Mouse (Mus musculus) intestine, embryonic 15.5 days (tissue): ENCODE data around the gene Fuz. TPM values are rescaled to one million over a fixed set of nuclear protein-coding genes. Genes with fewer than 3 reads are reported as not detected.

ENCODE experiments used
- ATAC-seq: fragments of 200-750 bp; cut with Nextera tagmentation; 2 replicates; pipeline ENCODE4 v1.8.0; 2017; ENCODE audit warnings: moderate TSS enrichment, moderate library complexity
- H3K27ac ChIP-seq: fragments of 300-500 bp; sonication (generic); 2 replicates; pipeline ENCODE4 v1.5.1; 2015; ENCODE audit warnings: mild to moderate bottlenecking, inconsistent platforms
- H3K27me3 ChIP-seq: fragments of 300-500 bp; sonication (generic); replicated peaks from 2 replicates; pipeline ENCODE4 v1.6.1; 2015; ENCODE audit warnings: inconsistent platforms
- H3K36me3 ChIP-seq: fragments of 300-500 bp; sonication (generic); 2 replicates; pipeline ENCODE4 v1.6.1; 2015; ENCODE audit warnings: inconsistent platforms
- H3K4me1 ChIP-seq: fragments of 300-500 bp; sonication (generic); replicated peaks from 2 replicates; pipeline ENCODE4 v1.6.1; 2015; ENCODE audit warnings: inconsistent platforms
- H3K4me2 ChIP-seq: fragments of 300-500 bp; sonication (generic); replicated peaks from 2 replicates; pipeline ENCODE4 v1.6.1; 2015; ENCODE audit warnings: mild to moderate bottlenecking, inconsistent platforms
- H3K4me3 ChIP-seq: fragments of 300-500 bp; sonication (generic); replicated peaks from 2 replicates; pipeline ENCODE4 v1.5.1; 2015; ENCODE audit warnings: inconsistent platforms
- H3K9ac ChIP-seq: fragments of 300-500 bp; sonication (generic); 2 replicates; pipeline ENCODE4 v1.6.1; 2015; ENCODE audit warnings: inconsistent platforms
- H3K9me3 ChIP-seq: fragments of 300-500 bp; sonication (generic); 2 replicates; pipeline ENCODE4 v1.6.1; 2016; ENCODE audit warnings: inconsistent platforms
- WGBS: fragments of 180-500 bp; shearing (Covaris S2); methylation state at CpG from one replicate; pipeline ENCODE4 v1.1.7; 2015; 5-methylcytosine and 5-hydroxymethylcytosine counted together
- polyA plus RNA-seq: library from polyadenylated mRNA; unstranded; fragments of >200 nt; fragmentation: Nextera tagmentation; extraction: Ambion mirVana; gene quantifications from 2 replicates; pipeline ENCODE4 v1.2.1, GENCODE M21; 2015

Gene Fuz
- polyA plus RNA-seq, 1 experiment from 2014 or later: 17.0 TPM

- 84% methylated on average over 11 of the region's 11 CpGs for WGBS
- peaks cover 38% of the 10 kb centered on the region for H3K36me3 ChIP-seq
- H3K27ac ChIP-seq: no peak overlapping the region
- H3K4me2 ChIP-seq: no peak overlapping the region
- no peak for ATAC-seq
- H3K27me3 ChIP-seq: no peaks in the 10 kb centered on the region
- no peak overlapping the region for H3K4me3 ChIP-seq
- no peaks in the 10 kb centered on the region for H3K9me3 ChIP-seq
- no peak overlapping the region for H3K9ac ChIP-seq
- peaks cover 59% of the 10 kb centered on the region for H3K4me1 ChIP-seq
These were observed 31.8 kb upstream of the Fuz start for GRCm38 (mm10) chr7:44863982-44864494.

DNA sequence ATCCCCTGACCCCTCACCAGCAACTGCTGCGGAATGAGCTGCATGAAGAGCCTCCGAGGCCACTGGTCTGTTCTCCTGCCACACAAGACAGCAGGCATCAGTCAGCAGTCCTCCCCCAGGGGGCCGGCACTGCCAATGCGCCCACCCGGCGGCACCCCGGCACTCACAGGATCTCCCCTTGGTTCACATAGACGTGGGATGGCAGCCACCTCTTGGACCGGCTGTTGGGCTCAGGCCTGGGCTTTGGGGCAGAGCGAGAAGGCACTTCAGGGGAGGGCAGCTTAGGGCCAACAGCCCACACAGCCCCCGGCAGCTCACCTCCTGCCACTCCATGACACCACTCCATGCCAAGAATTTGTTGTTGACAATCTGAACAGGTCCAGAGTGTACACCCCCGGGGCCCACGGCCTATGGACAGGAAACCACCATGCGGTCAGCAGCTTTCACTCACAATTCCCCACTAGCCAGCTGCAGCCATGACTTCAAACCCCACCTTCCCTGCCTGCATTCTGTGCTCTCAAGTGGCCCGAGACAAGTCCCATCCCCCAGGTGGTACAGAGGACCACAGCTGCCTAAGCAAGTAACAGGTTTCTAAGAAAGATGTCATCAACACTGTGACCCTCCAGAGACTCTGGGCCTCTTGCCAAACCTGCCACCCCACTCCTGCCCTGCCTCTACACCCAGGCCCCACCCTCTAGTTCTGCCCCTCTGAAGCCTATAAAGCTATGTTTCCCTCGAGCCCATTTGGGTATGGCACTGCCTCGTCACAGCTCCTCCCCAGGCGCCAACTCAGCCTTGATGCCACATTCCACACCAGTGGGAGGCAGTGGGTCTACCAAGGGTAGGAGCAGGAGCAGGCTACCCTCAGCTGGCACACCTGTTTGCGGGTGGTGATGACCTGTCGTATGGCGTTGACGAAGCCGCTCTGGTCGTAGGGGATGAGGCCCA lies 31.0 kb upstream of the Fuz start:
- Histone ChIP-seq H3K4me1 (peaks cover 59% of the 10 kb centered on the region), H3K36me3 (peaks cover 38% of the 10 kb centered on the region), H3K27ac (peak overlapping the region; percentile 9; the same call in 1 of the 2 replicates), H3K4me2 (no peak overlapping the region; the same call in 1 of the 2 replicates), H3K4me3 (no peak overlapping the region), H3K27me3 (no peaks in the 10 kb centered on the region), H3K9me3 (no peaks in the 10 kb centered on the region), H3K9ac (no peak overlapping the region)
- 79% methylated on average over 24 of the region's 24 CpGs for WGBS
- no peak for ATAC-seq

GRCm38 (mm10) chr7:44866276-44867009 lies 29.4 kb upstream of the Fuz start:
- WGBS: 43% methylated on average over 15 of the region's 15 CpGs
- peak; percentile 10; the same call in 1 of the 2 replicates for ATAC-seq
- peak overlapping the region; percentile 67 for H3K27ac ChIP-seq
- peaks cover 36% of the 10 kb centered on the region for H3K36me3 ChIP-seq
- peak overlapping the region; percentile 66 for H3K4me2 ChIP-seq
- no peaks in the 10 kb centered on the region for H3K27me3 ChIP-seq
- peaks cover 49% of the 10 kb centered on the region for H3K4me1 ChIP-seq
- peak overlapping the region; percentile 96 for H3K9ac ChIP-seq
- peak overlapping the region; percentile 15 for H3K4me3 ChIP-seq
- H3K9me3 ChIP-seq: no peaks in the 10 kb centered on the region

DNA sequence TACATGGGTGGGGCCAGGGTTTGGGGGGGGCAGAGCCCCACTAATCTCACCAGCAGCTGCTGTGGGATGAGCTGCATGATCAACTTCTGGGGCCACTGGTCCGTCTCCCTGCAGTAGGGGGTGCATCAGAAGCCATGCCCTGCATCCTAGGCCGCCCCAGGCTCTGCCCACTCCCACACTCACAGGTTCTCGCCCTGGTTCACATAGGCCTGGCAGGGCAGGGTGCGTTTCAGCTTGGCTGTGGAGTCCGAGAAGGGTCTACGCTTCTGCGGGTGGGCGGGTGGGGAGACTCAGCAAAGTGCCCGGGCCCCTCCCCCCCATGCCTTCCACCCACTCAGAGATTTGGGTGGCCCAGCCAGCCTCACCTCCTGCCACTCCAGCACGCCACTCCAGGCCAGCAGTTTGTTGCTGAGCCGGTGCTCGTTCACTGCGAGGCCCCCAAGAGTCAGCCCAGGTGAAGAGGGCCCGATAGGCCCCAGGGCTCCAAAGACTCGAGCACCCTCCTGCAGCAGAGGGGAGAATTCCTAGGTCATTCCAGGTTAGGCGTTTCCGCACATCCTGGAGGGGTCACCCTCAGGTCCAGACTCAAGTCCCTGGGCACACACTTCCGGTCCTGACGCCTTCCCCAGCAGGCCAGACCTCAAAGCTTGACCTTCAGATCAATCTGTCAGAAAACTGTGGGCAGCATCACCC lies 28.7 kb upstream of the Fuz start:
- H3K27ac ChIP-seq: peak overlapping the region; percentile 67; the same call in 1 of the 2 replicates
- no peak for ATAC-seq
- H3K9ac ChIP-seq: peak overlapping the region; percentile 96
- H3K27me3 ChIP-seq: no peaks in the 10 kb centered on the region
- H3K4me1 ChIP-seq: peaks cover 47% of the 10 kb centered on the region
- no peaks in the 10 kb centered on the region for H3K9me3 ChIP-seq
- H3K36me3 ChIP-seq: peaks cover 29% of the 10 kb centered on the region
- WGBS: 56% methylated on average over 19 of the region's 19 CpGs
- peak overlapping the region; percentile 96 for H3K4me3 ChIP-seq
- H3K4me2 ChIP-seq: peak overlapping the region; percentile 66

DNA sequence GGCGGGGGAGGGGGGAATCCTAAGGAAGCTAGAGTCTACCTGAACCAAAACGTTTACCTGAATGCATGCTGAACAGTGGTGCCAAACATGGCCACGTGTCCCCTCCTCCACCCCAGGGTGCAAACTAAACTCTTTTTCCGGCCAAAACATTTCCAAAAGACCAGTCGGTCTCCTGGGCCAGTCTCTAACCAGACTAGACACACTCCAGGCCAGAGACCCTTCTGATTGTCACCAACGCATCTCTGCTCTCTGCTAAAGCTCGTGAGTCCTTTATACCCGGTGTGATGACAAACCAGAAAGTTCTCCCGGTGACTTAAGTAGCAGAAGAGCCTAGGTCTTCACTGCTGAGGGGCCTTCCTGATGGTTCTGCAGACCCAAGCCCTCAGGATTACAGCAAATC lies 28.1 kb upstream of the Fuz start:
- Histone ChIP-seq H3K36me3 (peaks cover 24% of the 10 kb centered on the region), H3K9ac (peak overlapping the region; percentile 96), H3K27me3 (no peaks in the 10 kb centered on the region), H3K9me3 (no peaks in the 10 kb centered on the region), H3K4me2 (peak overlapping the region; percentile 66), H3K4me1 (peaks cover 47% of the 10 kb centered on the region), H3K27ac (peak overlapping the region; percentile 100; the same call in 1 of the 2 replicates), H3K4me3 (peak overlapping the region; percentile 96)
- 36% methylated on average over 9 of the region's 9 CpGs for whole genome bisulfite sequencing
- no peak for ATAC-seq

- ATAC-seq: 0 out of 2 replicates have a peak, but pooled peaks have one; percentile 3
- H3K4me3 ChIP-seq: peak overlapping the region; percentile 96
- peak overlapping the region; percentile 96 for H3K9ac ChIP-seq
- peak overlapping the region; percentile 66 for H3K4me2 ChIP-seq
- WGBS: 5% methylated on average over 16 of the region's 16 CpGs
- H3K4me1 ChIP-seq: peaks cover 48% of the 10 kb centered on the region
- peak overlapping the region; percentile 100 for H3K27ac ChIP-seq
- no peaks in the 10 kb centered on the region for H3K9me3 ChIP-seq
- no peaks in the 10 kb centered on the region for H3K27me3 ChIP-seq
- H3K36me3 ChIP-seq: peaks cover 18% of the 10 kb centered on the region
These were observed 27.4 kb upstream of the Fuz start for GRCm38 (mm10) chr7:44868465-44868864.

DNA sequence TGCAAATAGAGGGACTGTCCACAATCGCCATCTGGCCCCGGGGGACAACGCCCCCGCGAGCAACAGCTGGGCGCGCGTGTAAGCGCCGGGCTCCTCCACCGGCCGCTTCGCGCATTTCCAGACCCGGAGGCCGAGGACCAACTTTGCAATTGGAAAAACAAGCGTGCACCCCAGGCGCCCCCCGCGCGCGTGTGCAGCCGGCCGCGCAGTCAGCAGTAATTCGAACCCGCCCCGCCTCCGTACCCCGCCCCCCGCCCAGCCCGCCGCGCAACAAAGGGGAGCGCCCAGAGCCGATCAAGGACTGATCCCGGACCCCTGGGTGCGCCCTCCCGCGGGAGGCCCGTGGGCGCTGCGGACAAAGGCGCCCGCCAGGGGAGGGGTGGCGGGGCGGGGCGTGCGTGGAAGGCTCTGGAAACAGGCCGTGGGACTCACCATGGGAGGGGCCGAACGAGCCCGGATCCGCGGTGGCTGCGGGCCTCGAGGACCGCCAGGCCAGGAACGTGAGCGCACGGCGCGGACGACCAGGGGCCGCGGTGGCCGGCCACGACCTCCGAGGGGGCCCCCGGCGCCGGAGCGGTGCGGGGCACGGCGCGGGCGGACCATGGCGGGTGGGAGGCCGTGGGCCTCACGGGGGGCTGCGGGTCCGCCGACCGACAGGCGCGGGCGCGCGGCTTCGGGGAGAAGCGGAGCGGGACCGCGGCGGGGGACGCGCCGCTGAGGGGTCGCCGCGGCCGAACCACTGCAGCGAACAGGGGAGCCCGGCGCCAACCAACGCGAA lies 26.8 kb upstream of the Fuz start:
- H3K27ac ChIP-seq: peak overlapping the region; percentile 100
- ATAC-seq: peak; percentile 73

DNA sequence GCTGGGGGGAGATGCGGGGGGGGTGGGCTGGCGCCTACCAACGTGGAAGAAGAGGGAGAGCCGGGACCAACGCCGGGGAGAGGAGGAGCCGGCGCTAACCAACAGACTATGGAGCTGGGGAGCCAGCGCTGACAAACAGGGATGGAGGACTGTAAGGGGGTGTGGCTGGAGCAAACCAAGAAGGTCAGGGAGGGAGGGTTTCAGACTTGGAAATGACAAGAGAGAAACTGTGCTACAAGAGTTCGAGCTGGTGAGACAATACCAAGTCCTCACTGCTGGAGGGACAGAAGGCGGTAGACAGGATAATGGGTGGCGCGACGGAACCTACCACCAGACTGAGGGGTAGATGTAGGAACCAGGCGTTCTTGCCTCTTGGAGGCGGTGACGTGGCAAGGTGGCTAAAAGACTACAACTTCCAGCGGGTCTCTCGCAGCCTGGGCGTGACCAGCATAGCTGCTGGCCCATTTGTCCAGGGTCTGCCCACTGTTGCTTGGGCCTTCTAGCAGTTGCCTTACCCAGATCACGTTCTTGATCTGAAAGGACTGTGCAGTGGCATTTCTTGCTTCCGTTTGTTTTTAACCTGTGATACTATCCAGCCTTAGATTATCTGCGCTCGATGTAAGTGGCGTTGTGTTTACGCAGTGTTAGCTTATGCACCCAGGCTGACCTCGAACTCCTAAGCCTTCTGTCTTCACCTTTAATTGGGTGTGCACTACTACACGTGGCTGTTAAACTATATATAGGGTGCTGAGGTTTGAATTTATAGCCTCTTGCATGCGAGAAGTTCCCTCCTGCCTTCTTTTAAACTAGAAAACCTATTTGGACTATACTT lies 26.0 kb upstream of the Fuz start, which contains the start of gene Ptov1:
Gene Ptov1, minus strand, starts transcription at position 92 of the 832 bp plus-strand sequence.
- Histone ChIP-seq H3K9ac (peak within 1 kb of the TSS; percentile 96), H3K4me2 (peak within 1 kb of the TSS; percentile 66), H3K36me3 (peaks cover 4% of the 10 kb centered on the region), H3K4me1 (peaks cover 45% of the 10 kb centered on the region), H3K27ac (peak within 1 kb of the TSS; percentile 100), H3K27me3 (no peaks in the 10 kb centered on the region), H3K9me3 (no peaks in the 10 kb centered on the region), H3K4me3 (peak within 1 kb of the TSS; percentile 96)
- 3% methylated on average over 29 of the region's 29 CpGs for WGBS
- peak; percentile 93 for ATAC-seq

More for the DNA sequence above, 26.8 kb upstream of the Fuz start:
- Histone ChIP-seq H3K4me2 (peak overlapping the region; percentile 66), H3K9ac (peak overlapping the region; percentile 96), H3K9me3 (no peaks in the 10 kb centered on the region), H3K36me3 (peaks cover 12% of the 10 kb centered on the region), H3K4me3 (peak overlapping the region; percentile 96), H3K4me1 (peaks cover 49% of the 10 kb centered on the region), H3K27me3 (no peaks in the 10 kb centered on the region)
- WGBS: under 1% methylated on average over 105 of the region's 108 CpGs

DNA sequence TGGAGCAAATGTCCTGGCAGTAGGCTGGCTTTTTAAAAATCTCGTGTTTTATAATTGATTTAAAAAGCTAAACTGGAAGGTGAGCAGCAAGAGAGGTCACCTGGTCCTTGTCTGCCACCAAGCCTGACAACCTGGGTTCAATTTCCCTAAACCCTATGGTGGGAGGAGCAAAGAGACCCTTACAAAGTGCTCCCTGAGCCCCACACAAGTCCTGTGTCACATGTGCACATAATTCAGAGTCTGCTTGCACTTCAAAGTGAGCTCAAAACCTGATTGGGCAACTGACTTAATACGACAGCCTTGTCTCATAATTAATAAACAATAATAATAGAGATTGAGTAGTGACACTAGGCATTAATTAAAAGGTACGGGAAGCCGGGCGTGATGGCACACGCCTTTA lies 25.3 kb upstream of the Fuz start:
- no peaks in the 10 kb centered on the region for H3K36me3 ChIP-seq
- H3K9me3 ChIP-seq: no peaks in the 10 kb centered on the region
- H3K9ac ChIP-seq: no peak overlapping the region
- peak overlapping the region; percentile 100 for H3K27ac ChIP-seq
- peaks cover 38% of the 10 kb centered on the region for H3K4me1 ChIP-seq
- WGBS: 80% methylated on average over 6 of the region's 6 CpGs
- no peaks in the 10 kb centered on the region for H3K27me3 ChIP-seq
- peak overlapping the region; percentile 96; the same call in 1 of the 2 replicates for H3K4me3 ChIP-seq
- peak overlapping the region; percentile 66 for H3K4me2 ChIP-seq
- ATAC-seq: no peak

GRCm38 (mm10) chr7:44871181-44871580 lies 24.7 kb upstream of the Fuz start:
- H3K27ac ChIP-seq: no peak overlapping the region
- no peak for ATAC-seq
- 85% methylated on average over 1 of the region's 1 CpGs for WGBS

More at GRCm38 (mm10) chr7:44871181-44871580, 24.7 kb upstream of the Fuz start:
- Histone ChIP-seq H3K4me2 (no peak overlapping the region), H3K4me3 (no peak overlapping the region), H3K9me3 (no peaks in the 10 kb centered on the region), H3K4me1 (peaks cover 32% of the 10 kb centered on the region), H3K9ac (no peak overlapping the region), H3K36me3 (no peaks in the 10 kb centered on the region), H3K27me3 (no peaks in the 10 kb centered on the region)
